Mouse (Mus musculus) spleen, adult 2 months (tissue): ENCODE results near the gene Mblac2. TPM values are rescaled to one million over a fixed set of nuclear protein-coding genes. Genes with fewer than 3 reads are reported as not detected.

ENCODE experiments used
- DNase-seq, 2 experiments: peaks; one replicate each; pipeline versions ENCODE4 v3.0.0 to v3.0.0-alpha.2; 2012 to 2021; ENCODE audit warnings: low spot score in 2 of 2, low read depth in 1 of 2
- H3K27ac ChIP-seq: fragments of 200-500 bp; 2 replicates; pipeline ENCODE4 v1.5.1; 2012; ENCODE audit warnings: low read length, inconsistent platforms; ENCODE audit not compliant: insufficient read depth
- H3K27me3 ChIP-seq: fragments of 200-500 bp; 2 replicates; pipeline ENCODE4 v1.6.1; 2012; ENCODE audit warnings: mild to moderate bottlenecking, moderate library complexity, low read length, inconsistent platforms; ENCODE audit not compliant: control insufficient read depth, insufficient read depth
- H3K36me3 ChIP-seq: fragments of 200-500 bp; 2 replicates; pipeline ENCODE4 v1.6.1; 2012; ENCODE audit warnings: mild to moderate bottlenecking, low read length, inconsistent platforms; ENCODE audit not compliant: control insufficient read depth, insufficient read depth
- H3K4me1 ChIP-seq: fragments of 200-500 bp; 2 replicates; pipeline ENCODE4 v1.6.1; 2011; ENCODE audit warnings: inconsistent platforms; ENCODE audit not compliant: control insufficient read depth, insufficient read depth, insufficient read length
- H3K4me3 ChIP-seq: fragments of 200-500 bp; 2 replicates; pipeline ENCODE4 v1.5.1; 2011; ENCODE audit warnings: mild to moderate bottlenecking, inconsistent platforms; ENCODE audit not compliant: insufficient read depth, insufficient read length; ENCODE audit errors: extremely low read depth
- CTCF ChIP-seq: fragments of 200-500 bp; IDR thresholded peaks from 2 replicates; pipeline ENCODE4 v1.5.1; 2011; ENCODE audit warnings: mild to moderate bottlenecking, inconsistent platforms; ENCODE audit not compliant: insufficient read depth, insufficient read length, insufficient replicate concordance; ENCODE audit errors: extremely low read depth
- POLR2A ChIP-seq: fragments of 200-500 bp; IDR thresholded peaks from 2 replicates; pipeline ENCODE4 v1.6.1; 2011; ENCODE audit warnings: low read depth, low read length, inconsistent platforms
- WGBS: fragments of 180-500 bp; shearing (Covaris S2); methylation state at CpG from one replicate; pipeline ENCODE4 v1.1.7; 2018; 5-methylcytosine and 5-hydroxymethylcytosine counted together
- polyA plus RNA-seq: library from polyadenylated mRNA; depleted of rRNA; stranded (reverse); fragments of >200 nt; gene quantifications from 2 replicates; pipeline ENCODE4 v1.2.3, GENCODE M21; 2012

Mblac2 gene
- polyA plus RNA-seq, 1 experiment: 2.5 TPM

GRCm38 (mm10) chr13:81684884-81685283, 26.3 kb upstream of the Mblac2 start:
- Histone ChIP-seq H3K4me1 (no peaks in the 10 kb centered on the region), H3K4me3 (no peak overlapping the region), H3K27ac (no peak overlapping the region), H3K36me3 (peaks cover 4% of the 10 kb centered on the region), H3K27me3 (no peaks in the 10 kb centered on the region)
- no peak for DNase-seq
- TF ChIP-seq CTCF: no peak
- TF ChIP-seq POLR2A: no peak
- WGBS: 64% methylated on average over 3 of the region's 3 CpGs

DNA sequence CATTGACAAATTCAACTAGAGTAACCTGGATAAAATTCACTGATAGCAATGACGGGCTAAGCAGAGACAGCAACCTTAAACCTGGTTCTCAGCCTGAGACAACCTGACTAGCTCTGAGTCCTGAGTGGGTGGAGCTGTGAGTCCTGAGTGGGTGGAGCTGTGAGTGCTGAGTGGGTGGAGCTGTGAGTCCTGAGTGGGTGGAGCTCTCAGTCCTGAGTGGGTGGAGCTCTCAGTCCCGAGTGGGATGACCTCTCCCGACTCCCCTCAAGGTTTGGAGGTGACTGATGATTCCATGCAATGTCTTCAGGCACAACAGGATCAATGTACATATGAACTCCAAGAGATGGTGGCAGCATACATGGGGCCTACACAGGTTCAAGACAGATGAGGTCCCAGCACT, 21.6 kb upstream of the Mblac2 start:
- peaks cover 7% of the 10 kb centered on the region for H3K36me3 ChIP-seq
- no peaks in the 10 kb centered on the region for H3K4me1 ChIP-seq
- 88% methylated on average over 3 of the region's 3 CpGs for WGBS
- TF ChIP-seq CTCF (no peak), POLR2A (no peak)
- no peaks in the 10 kb centered on the region for H3K27me3 ChIP-seq
- no peak overlapping the region for H3K4me3 ChIP-seq
- DNase-seq: no peak
- H3K27ac ChIP-seq: no peak overlapping the region

DNA sequence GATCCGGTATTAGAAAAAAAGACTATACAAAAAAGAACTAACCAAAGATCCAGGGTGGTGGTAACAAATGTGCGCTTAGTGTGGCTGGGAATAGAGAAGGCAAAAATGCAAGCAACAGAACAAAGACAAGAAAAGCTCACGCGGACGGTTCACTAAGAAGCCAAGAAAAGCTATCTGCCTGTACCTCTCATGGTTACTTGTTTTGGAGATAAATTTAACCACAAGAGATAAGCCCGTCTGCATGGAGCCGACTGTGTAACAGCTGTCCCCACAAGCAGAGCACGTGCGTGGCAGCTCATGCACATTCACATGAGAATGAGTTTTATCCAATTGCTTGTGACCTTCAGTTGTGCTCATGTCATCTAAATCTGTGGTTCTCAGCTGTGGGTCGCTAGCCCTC, 20.7 kb upstream of the Mblac2 start:
- H3K4me3 ChIP-seq: no peak overlapping the region
- no peaks in the 10 kb centered on the region for H3K27me3 ChIP-seq
- 65% methylated on average over 10 of the region's 10 CpGs for WGBS
- no peaks in the 10 kb centered on the region for H3K4me1 ChIP-seq
- H3K27ac ChIP-seq: no peak overlapping the region
- H3K36me3 ChIP-seq: peaks cover 7% of the 10 kb centered on the region
- TF ChIP-seq CTCF: no peak
- TF ChIP-seq POLR2A: no peak
- no peak for DNase-seq

GRCm38 (mm10) chr13:81691606-81692005, 19.5 kb upstream of the Mblac2 start:
- WGBS: 56% methylated on average over 9 of the region's 9 CpGs
- DNase-seq: no peak
- H3K36me3 ChIP-seq: peaks cover 5% of the 10 kb centered on the region
- no peaks in the 10 kb centered on the region for H3K27me3 ChIP-seq
- no peak overlapping the region for H3K4me3 ChIP-seq
- no peak overlapping the region for H3K27ac ChIP-seq
- TF ChIP-seq CTCF: no peak
- no peak for TF ChIP-seq POLR2A
- H3K4me1 ChIP-seq: no peaks in the 10 kb centered on the region

DNA sequence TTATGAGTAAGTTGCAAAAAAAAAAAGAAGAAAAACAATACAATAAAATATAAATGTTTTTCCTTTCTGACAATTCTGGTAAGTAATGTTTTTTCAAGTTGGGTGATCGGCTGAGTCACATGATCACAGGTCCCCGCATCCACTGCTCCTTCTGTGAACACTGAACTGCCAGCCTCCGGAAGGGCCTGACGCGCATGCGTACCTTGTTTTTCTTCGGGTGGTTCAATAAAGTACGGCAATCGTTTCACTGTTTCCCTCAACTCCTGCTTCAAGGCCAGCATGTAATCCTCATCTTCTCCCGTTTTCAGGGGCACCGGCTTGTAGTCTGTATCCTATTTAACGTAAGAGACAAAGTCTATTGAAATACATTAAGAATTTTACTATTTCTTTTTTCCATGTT, 16.7 kb upstream of the Mblac2 start:
- WGBS: 97% methylated on average over 12 of the region's 12 CpGs
- TF ChIP-seq CTCF: no peak
- TF ChIP-seq POLR2A: no peak
- no peak overlapping the region for H3K27ac ChIP-seq
- DNase-seq: no peak
- H3K36me3 ChIP-seq: peaks cover 5% of the 10 kb centered on the region
- no peak overlapping the region for H3K4me3 ChIP-seq
- H3K27me3 ChIP-seq: no peaks in the 10 kb centered on the region
- H3K4me1 ChIP-seq: no peaks in the 10 kb centered on the region

GRCm38 (mm10) chr13:81703148-81703547, 8.0 kb upstream of the Mblac2 start:
- WGBS: 75% methylated on average over 7 of the region's 7 CpGs
- H3K27me3 ChIP-seq: no peaks in the 10 kb centered on the region
- H3K4me1 ChIP-seq: peaks cover 3% of the 10 kb centered on the region; the same call in 1 of the 2 replicates
- DNase-seq: no peak
- H3K36me3 ChIP-seq: no peaks in the 10 kb centered on the region; the same call in 1 of the 2 replicates
- no peak overlapping the region for H3K4me3 ChIP-seq
- TF ChIP-seq CTCF (no peak), POLR2A (no peak)
- H3K27ac ChIP-seq: no peak overlapping the region

DNA sequence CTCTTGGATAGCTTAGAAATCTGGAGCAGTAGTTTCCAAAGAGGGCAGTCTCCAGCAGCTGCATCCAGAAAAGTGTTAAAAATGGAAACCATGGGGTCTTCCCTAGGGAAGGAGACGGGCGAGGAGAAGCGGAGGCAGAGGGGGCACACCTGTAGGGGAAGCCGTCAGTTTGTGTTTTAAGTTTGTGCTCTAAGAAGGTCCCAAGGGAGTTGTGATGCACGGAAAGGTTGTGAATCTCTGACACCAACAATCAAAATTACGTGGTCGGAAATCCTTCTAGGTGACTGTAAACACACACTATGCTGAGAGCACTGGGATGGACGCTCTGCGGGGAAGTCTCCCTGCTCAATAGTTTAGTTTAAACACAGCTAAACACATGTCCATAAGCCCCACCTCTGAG, 7.5 kb upstream of the Mblac2 start:
- Histone ChIP-seq H3K27me3 (no peaks in the 10 kb centered on the region), H3K36me3 (no peaks in the 10 kb centered on the region; the same call in 1 of the 2 replicates), H3K4me1 (peaks cover 3% of the 10 kb centered on the region; the same call in 1 of the 2 replicates), H3K27ac (no peak overlapping the region), H3K4me3 (no peak overlapping the region)
- 82% methylated on average over 9 of the region's 9 CpGs for WGBS
- DNase-seq: no peak
- no peak for TF ChIP-seq CTCF
- TF ChIP-seq POLR2A: no peak
